Mouse (Mus musculus) bone marrow macrophage, adult 2 months (primary cell): Measurements from ENCODE around the gene Kctd21. TPM values are rescaled to one million over a fixed set of nuclear protein-coding genes. Genes with fewer than 3 reads are reported as not detected.

Experiments used
- H3K27ac ChIP-seq: 2 replicates; pipeline ENCODE4 v1.5.1; 2012; ENCODE audit warnings: low read depth, low read length; ENCODE audit not compliant: insufficient read depth
- H3K4me1 ChIP-seq: 2 replicates; pipeline ENCODE4 v1.6.1; 2012; ENCODE audit warnings: low read length; ENCODE audit not compliant: control insufficient read depth, insufficient read depth
- H3K4me3 ChIP-seq: 2 replicates; pipeline ENCODE4 v1.5.1; 2012; ENCODE audit warnings: mild to moderate bottlenecking, low read length, moderate library complexity; ENCODE audit not compliant: insufficient read depth
- CTCF ChIP-seq: IDR thresholded peaks from 2 replicates; pipeline ENCODE4 v1.5.1; 2012; ENCODE audit warnings: low read depth, mild to moderate bottlenecking, low read length, moderate library complexity
- POLR2A ChIP-seq: IDR thresholded peaks from 2 replicates; pipeline ENCODE4 v1.6.1; 2012; ENCODE audit warnings: mild to moderate bottlenecking, low read depth, low read length, borderline replicate concordance
- polyA plus RNA-seq: library from polyadenylated mRNA; stranded (reverse); fragments of >200 nt; gene quantifications from 2 replicates; pipeline ENCODE4 v1.2.4, GENCODE M21; 2012; ENCODE audit not compliant: missing spikeins, insufficient read depth, insufficient read length

Kctd21 gene
- polyA plus RNA-seq, 1 experiment: 16.3 TPM

DNA sequence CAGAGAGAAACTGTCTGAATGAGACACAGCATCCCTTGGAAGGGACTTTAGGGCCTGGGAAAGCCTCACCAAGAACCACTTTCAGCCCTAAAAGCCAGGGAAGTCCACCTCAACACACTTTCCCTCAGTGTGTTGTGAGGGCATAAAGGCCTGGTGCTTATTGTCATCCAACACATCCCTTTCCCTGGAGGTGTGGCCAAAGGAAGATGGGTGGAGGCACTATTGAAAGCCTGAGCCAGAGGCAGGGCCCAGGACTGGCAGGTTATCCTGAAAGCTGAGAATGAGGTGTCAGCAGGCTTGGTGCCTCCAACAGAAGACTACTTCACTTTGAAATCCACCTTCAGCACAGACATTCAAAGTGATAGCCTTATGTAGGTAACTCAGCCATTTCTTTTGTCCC, 27.7 kb upstream of the Kctd21 start:
- Histone ChIP-seq H3K4me1 (peaks cover 10% of the 10 kb centered on the region), H3K4me3 (no peak overlapping the region), H3K27ac (no peak overlapping the region)
- TF ChIP-seq CTCF (no peak), POLR2A (no peak)

DNA sequence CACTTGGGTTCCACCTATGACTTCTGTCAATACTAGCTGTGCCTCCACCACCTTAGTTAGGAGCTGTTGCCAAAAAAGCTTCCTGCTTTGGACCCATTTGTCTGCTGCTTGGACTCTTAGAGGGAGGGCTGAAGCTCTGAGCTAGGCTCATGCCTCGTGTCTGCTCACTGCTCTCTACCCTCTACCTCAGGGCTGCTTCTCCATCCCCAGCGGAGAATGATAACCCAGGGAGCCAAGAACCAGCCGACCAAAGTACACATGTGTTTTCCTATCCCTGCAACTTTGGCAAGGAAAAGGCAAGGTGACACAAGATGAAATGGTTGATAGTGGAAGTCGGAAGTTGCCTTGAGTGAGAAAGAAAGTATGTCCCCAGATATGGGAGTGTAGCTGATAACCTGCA, 26.9 kb upstream of the Kctd21 start:
- H3K4me3 ChIP-seq: no peak overlapping the region
- no peak overlapping the region for H3K27ac ChIP-seq
- TF ChIP-seq CTCF (no peak), POLR2A (no peak)
- peaks cover 10% of the 10 kb centered on the region for H3K4me1 ChIP-seq

GRCm38 (mm10) chr7:97306813-97307212, 25.3 kb upstream of the Kctd21 start:
- Histone ChIP-seq H3K27ac (no peak overlapping the region), H3K4me3 (no peak overlapping the region), H3K4me1 (peaks cover 10% of the 10 kb centered on the region)
- no peak for TF ChIP-seq CTCF
- no peak for TF ChIP-seq POLR2A

DNA sequence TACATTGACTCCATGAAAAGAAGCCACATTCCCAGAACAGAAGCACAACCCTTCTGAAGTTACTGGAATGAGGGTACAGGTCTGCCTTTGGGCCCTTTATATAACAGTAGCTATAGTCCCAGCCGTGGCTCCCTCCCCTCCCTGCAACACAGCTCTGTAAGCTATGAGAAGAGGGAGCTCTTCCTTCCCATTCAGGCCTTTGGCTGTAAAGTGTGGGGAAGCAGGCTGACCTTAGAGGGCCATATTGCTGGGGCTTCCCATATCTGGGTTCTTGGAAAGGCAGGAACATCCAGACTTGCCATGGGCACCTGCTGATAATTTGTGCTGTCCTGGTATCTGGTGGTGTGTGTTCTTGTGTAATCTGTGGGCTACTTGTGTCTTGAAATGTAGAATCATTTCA, 24.6 kb upstream of the Kctd21 start:
- Histone ChIP-seq H3K4me1 (peaks cover 10% of the 10 kb centered on the region), H3K4me3 (no peak overlapping the region)
- TF ChIP-seq CTCF (no peak), POLR2A (no peak)

GRCm38 (mm10) chr7:97309461-97310340, 22.4 kb upstream of the Kctd21 start:
- Histone ChIP-seq H3K4me1 (peaks cover 10% of the 10 kb centered on the region), H3K4me3 (no peak overlapping the region), H3K27ac (no peak overlapping the region)
- TF ChIP-seq POLR2A (no peak), CTCF (no peak)

More for the DNA sequence above, 24.6 kb upstream of the Kctd21 start:
- no peak overlapping the region for H3K27ac ChIP-seq

GRCm38 (mm10) chr7:97310341-97310635, 21.8 kb upstream of the Kctd21 start:
- TF ChIP-seq POLR2A: no peak
- TF ChIP-seq CTCF: no peak
- H3K4me3 ChIP-seq: no peak overlapping the region
- H3K27ac ChIP-seq: no peak overlapping the region
- H3K4me1 ChIP-seq: peaks cover 13% of the 10 kb centered on the region

DNA sequence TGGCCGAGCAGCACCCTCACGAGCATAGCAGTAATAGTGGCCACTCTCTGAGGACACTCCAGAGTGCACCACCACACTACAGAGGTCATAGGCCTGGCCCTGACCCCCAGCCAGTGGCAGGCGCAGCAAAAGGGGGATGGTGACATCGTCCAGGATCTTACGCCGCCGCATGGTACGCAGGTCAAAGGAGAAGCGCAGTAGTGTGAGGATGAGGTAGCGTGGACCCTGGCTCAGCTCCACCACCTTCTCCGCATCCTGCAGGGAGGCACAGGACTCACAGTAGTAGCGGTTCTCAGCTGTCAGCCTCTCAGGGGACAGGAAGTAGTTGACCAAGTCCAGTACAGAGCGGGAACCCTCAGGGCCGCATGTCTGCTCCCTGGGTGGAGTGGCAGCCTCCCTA, 20.5 kb upstream of the Kctd21 start:
- TF ChIP-seq CTCF (no peak), POLR2A (no peak)
- Histone ChIP-seq H3K4me3 (no peak overlapping the region), H3K27ac (no peak overlapping the region), H3K4me1 (peaks cover 7% of the 10 kb centered on the region; the same call in 1 of the 2 replicates)

DNA sequence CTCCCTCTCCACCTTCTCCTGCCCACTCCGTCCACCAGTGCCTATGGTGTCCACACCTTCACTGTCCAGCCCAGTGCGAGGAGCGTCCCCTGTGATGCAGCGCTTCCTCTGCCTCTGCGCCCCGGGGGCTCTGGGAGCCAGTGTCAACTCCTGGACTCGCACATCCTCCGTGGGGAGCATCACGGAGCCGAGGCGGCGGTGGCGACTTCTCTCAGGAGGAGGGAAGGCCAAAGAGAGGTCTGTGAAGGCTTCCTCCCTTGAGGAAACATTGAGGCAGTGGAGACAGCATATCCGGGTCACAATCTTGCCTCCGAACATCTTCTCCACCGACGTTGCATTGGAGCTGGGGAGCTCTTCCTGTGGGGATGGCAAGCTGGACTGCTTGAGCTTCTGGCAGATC, 19.9 kb upstream of the Kctd21 start:
- no peak overlapping the region for H3K4me3 ChIP-seq
- no peak overlapping the region for H3K27ac ChIP-seq
- peaks cover 7% of the 10 kb centered on the region; the same call in 1 of the 2 replicates for H3K4me1 ChIP-seq
- TF ChIP-seq CTCF: no peak
- no peak for TF ChIP-seq POLR2A

- Histone ChIP-seq H3K4me1 (peaks cover 7% of the 10 kb centered on the region; the same call in 1 of the 2 replicates), H3K4me3 (no peak overlapping the region)
- no peak for TF ChIP-seq CTCF
- no peak for TF ChIP-seq POLR2A
These were observed 19.3 kb upstream of the Kctd21 start for GRCm38 (mm10) chr7:97312856-97313255.

DNA sequence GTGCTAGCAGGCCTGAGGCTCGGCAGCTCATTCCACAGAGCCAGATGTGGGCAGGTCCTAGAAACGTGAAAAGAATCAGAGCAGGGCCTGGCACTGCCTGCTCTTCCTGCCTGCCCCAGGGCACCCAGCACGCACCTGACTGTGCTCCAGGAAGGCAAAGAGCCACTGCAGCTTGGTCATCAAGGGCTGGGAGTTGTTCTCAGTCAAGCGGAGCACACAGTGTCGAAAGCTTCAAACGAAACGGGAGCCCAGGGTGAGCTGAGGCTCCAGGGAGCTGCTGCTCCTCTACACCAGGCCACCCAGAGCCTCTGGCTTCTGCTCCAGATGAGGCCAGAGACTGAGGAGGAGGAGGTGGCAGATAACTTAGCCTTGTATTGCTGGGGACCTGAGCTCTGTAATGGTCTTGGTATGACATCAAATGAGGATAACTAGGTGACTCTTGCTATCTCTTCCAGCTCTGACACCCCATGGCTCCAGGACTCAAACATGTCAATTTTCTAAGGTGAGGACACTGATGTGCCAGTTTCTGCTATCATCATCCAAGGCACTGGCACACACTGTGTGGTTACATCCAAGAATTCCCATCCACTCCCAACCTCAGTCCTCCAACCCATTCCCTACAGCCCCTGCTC, 18.6 kb upstream of the Kctd21 start:
- TF ChIP-seq CTCF (no peak), POLR2A (no peak)
- H3K27ac ChIP-seq: no peak overlapping the region
- H3K4me3 ChIP-seq: no peak overlapping the region
- H3K4me1 ChIP-seq: peaks cover 7% of the 10 kb centered on the region; the same call in 1 of the 2 replicates

More at GRCm38 (mm10) chr7:97312856-97313255, 19.3 kb upstream of the Kctd21 start:
- H3K27ac ChIP-seq: no peak overlapping the region
